14 mouse cellular contexts compared by ENCODE assay signal in the genomic region with DNA sequence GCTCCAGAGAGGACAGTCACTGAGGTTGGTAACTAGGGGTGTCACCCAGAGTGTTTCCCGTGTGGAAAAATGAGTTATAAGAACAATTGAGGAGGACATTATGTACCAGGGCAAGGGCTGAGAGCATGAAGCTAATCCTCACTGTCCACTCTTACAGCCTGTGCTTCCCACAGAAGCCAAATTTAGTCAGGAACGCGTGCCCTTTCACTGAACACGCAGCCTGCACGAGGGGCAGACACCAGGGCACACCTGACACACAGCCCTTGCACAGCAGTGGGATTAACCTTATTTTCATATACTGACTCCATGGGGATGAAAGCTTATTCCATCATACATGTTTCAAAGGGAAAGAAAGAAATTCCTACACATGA. TPM values are rescaled to one million over a fixed set of nuclear protein-coding genes. Genes with fewer than 3 reads are reported as not detected.
DNase-seq lines count a peak whose midpoint lies in the region; ATAC-seq lines count a peak whose summit lies in the region.
"Had no signal": no experiment of that assay in that cellular context is flagged by ENCODE, and none has a peak within 500 bp of the region (broad histone marks: within the 10 kb centered on the region; RNA-seq: fewer than 3 reads in every experiment).

No protein-coding gene starts in this region.

- no peak for ATAC-seq in hindbrain, embryonic 16.5 days
- no peak for ATAC-seq in midbrain, embryonic 15.5 days (replicated peaks)
- ATAC-seq: CD4-positive, CD25-positive, alpha-beta regulatory T cell, adult 4 months; forebrain, embryonic 13.5 days had no signal

- peak overlapping the region; percentile 40; the same call in 1 of the 2 replicates for H3K27ac ChIP-seq in hindbrain, embryonic 10.5 days
- no peak overlapping the region for H3K27ac ChIP-seq in hindbrain, embryonic 16.5 days (ENCODE audit: low read depth, low read length)
- no peak overlapping the region for H3K27ac ChIP-seq in midbrain, embryonic 15.5 days
- H3K27ac ChIP-seq: forebrain, embryonic 13.5 days; layer of hippocampus, adult 2 months; liver, embryonic 13.5 days had no signal

- no peak for DNase-seq in hindbrain, embryonic 10.5 days (ENCODE audit: low spot score)
- peak; percentile 23 for DNase-seq in lung, postnatal 36 days
- no peak for DNase-seq in lung, postnatal 4 days
- peak; percentile 69 for DNase-seq in gastrocnemius, postnatal 25 days
- peak; percentile 29 to 44 for DNase-seq in heart, postnatal 10 days
- no peak for DNase-seq in cerebellum, adult 9-10 months
- DNase-seq: cerebellum, postnatal 36 days; liver, embryonic 13.5 days; right cerebral cortex, postnatal 4 days had no signal

- 64% methylated on average over 5 of the region's 5 CpGs for WGBS in hindbrain, embryonic 10.5 days
- WGBS in hindbrain, embryonic 16.5 days = 78% methylated on average over 5 of the region's 5 CpGs
- 64% methylated on average over 5 of the region's 5 CpGs for WGBS in midbrain, embryonic 15.5 days

- no peak overlapping the region for H3K4me3 ChIP-seq in hindbrain, embryonic 10.5 days
- H3K4me3 ChIP-seq in hindbrain, embryonic 16.5 days (ENCODE audit: low read length) = no peak overlapping the region
- H3K4me3 ChIP-seq in midbrain, embryonic 15.5 days = no peak overlapping the region
- H3K4me3 ChIP-seq: forebrain, embryonic 13.5 days; layer of hippocampus, adult 2 months; liver, embryonic 13.5 days had no signal

- H3K4me2 ChIP-seq in hindbrain, embryonic 16.5 days (ENCODE audit: low read length) = no peak overlapping the region
- no peak overlapping the region for H3K4me2 ChIP-seq in midbrain, embryonic 15.5 days
- H3K4me2 ChIP-seq: forebrain, embryonic 13.5 days; liver, embryonic 13.5 days had no signal

- no peaks in the 10 kb centered on the region for H3K27me3 ChIP-seq in hindbrain, embryonic 10.5 days (ENCODE audit: insufficient read depth, poor library complexity, severe bottlenecking)
- H3K27me3 ChIP-seq in hindbrain, embryonic 16.5 days (replicated peaks; ENCODE audit: control insufficient read depth, insufficient read depth, low read length) = no peaks in the 10 kb centered on the region
- no peaks in the 10 kb centered on the region for H3K27me3 ChIP-seq in midbrain, embryonic 15.5 days (replicated peaks)
- H3K27me3 ChIP-seq: forebrain, embryonic 13.5 days; liver, embryonic 13.5 days had no signal

- intact Hi-C loops in heart, postnatal 10 days (cut with DNase I) = no loop called here

- no peaks in the 10 kb centered on the region for H3K36me3 ChIP-seq in hindbrain, embryonic 10.5 days
- H3K36me3 ChIP-seq in hindbrain, embryonic 16.5 days (ENCODE audit: control insufficient read depth, insufficient read depth, low read length) = 0 out of 2 replicates have a peak, but pooled peaks cover 2% of the 10 kb centered on the region
- H3K36me3 ChIP-seq in midbrain, embryonic 15.5 days (replicated peaks) = 0 out of 2 replicates have a peak, but pooled peaks cover 6% of the 10 kb centered on the region
- H3K36me3 ChIP-seq: liver, embryonic 13.5 days had no signal

- no peaks in the 10 kb centered on the region for H3K9me3 ChIP-seq in hindbrain, embryonic 10.5 days
- no peaks in the 10 kb centered on the region for H3K9me3 ChIP-seq in hindbrain, embryonic 16.5 days (ENCODE audit: control insufficient read depth, low read length)
- H3K9me3 ChIP-seq in midbrain, embryonic 15.5 days = no peaks in the 10 kb centered on the region
- H3K9me3 ChIP-seq: forebrain, embryonic 13.5 days; liver, embryonic 13.5 days had no signal

- no peak overlapping the region for H3K9ac ChIP-seq in hindbrain, embryonic 16.5 days (ENCODE audit: low read depth, low read length)
- H3K9ac ChIP-seq in midbrain, embryonic 15.5 days = no peak overlapping the region
- H3K9ac ChIP-seq: forebrain, embryonic 13.5 days; liver, embryonic 13.5 days had no signal

- H3K4me1 ChIP-seq in hindbrain, embryonic 10.5 days (replicated peaks) = peaks cover 13% of the 10 kb centered on the region
- no peaks in the 10 kb centered on the region for H3K4me1 ChIP-seq in hindbrain, embryonic 16.5 days (ENCODE audit: control insufficient read depth, insufficient read depth, low read depth, low read length)
- peaks cover 5% of the 10 kb centered on the region; the same call in 1 of the 2 replicates for H3K4me1 ChIP-seq in midbrain, embryonic 15.5 days

RNA-seq across cellular contexts. Expression of gene Slc25a12, which starts 13.5 kb away (rescaled TPM):
- 34.5 and 36.4 TPM in 2 replicates for polyA plus RNA-seq in hindbrain, embryonic 10.5 days (2016; fragmentation: Nextera tagmentation; extraction: Ambion mirVana)
- polyA plus RNA-seq in hindbrain, embryonic 16.5 days (2015; fragmentation: Nextera tagmentation; extraction: Ambion mirVana) = 125 and 129 TPM in 2 replicates
- total RNA-seq in gastrocnemius, postnatal 25 days (2021) = 100 to 1,000 TPM; 407 to 424 TPM
- total RNA-seq in heart, postnatal 10 days (2021) = 100 to 1,000 TPM; 213 to 220 TPM
- 101 and 109 TPM in 2 replicates for polyA plus RNA-seq in midbrain, embryonic 15.5 days (2015; fragmentation: Nextera tagmentation; extraction: Ambion mirVana)

RNA-seq across cellular contexts. Expression of gene Hat1, which starts 34.7 kb away (rescaled TPM):
- polyA plus RNA-seq in hindbrain, embryonic 10.5 days (2016; fragmentation: Nextera tagmentation; extraction: Ambion mirVana) = 165 and 199 TPM in 2 replicates
- 52.2 and 54.8 TPM in 2 replicates for polyA plus RNA-seq in hindbrain, embryonic 16.5 days (2015; fragmentation: Nextera tagmentation; extraction: Ambion mirVana)
- total RNA-seq in gastrocnemius, postnatal 25 days (2021) = 10 to 100 TPM; 13.1 to 16.7 TPM
- total RNA-seq in heart, postnatal 10 days (2021) = 10 to 100 TPM; 40.7 to 48.3 TPM
- 42.2 and 45.7 TPM in 2 replicates for polyA plus RNA-seq in midbrain, embryonic 15.5 days (2015; fragmentation: Nextera tagmentation; extraction: Ambion mirVana)

Comparison
In these comparisons a context has a peak if more than half of its experiments do, and no peak if none do; other contexts are left out.
1. DNase-seq: peak in lung, postnatal 36 days (single experiment), gastrocnemius, postnatal 25 days (single experiment) and heart, postnatal 10 days (2 of 2); none in hindbrain, embryonic 10.5 days (single experiment), lung, postnatal 4 days (0 of 2) and cerebellum, adult 9-10 months (single experiment).